Mouse (Mus musculus) adrenal gland, adult (tissue): Measurements from ENCODE around the gene Nup88.
"Not testable (repeated sequence)": the region's sequence is repeated elsewhere in the genome, so short reads cannot be mapped to it uniquely, and the experiment has no call there.

Experiments
- DNase-seq, 2 experiments: peaks; one replicate each; pipeline ENCODE4 v3.0.0; 2022 to 2023; ENCODE audit warnings: low spot score in 1 of 2; ENCODE audit not compliant: inconsistent age in 2 of 2

Gene Nup88

DNA sequence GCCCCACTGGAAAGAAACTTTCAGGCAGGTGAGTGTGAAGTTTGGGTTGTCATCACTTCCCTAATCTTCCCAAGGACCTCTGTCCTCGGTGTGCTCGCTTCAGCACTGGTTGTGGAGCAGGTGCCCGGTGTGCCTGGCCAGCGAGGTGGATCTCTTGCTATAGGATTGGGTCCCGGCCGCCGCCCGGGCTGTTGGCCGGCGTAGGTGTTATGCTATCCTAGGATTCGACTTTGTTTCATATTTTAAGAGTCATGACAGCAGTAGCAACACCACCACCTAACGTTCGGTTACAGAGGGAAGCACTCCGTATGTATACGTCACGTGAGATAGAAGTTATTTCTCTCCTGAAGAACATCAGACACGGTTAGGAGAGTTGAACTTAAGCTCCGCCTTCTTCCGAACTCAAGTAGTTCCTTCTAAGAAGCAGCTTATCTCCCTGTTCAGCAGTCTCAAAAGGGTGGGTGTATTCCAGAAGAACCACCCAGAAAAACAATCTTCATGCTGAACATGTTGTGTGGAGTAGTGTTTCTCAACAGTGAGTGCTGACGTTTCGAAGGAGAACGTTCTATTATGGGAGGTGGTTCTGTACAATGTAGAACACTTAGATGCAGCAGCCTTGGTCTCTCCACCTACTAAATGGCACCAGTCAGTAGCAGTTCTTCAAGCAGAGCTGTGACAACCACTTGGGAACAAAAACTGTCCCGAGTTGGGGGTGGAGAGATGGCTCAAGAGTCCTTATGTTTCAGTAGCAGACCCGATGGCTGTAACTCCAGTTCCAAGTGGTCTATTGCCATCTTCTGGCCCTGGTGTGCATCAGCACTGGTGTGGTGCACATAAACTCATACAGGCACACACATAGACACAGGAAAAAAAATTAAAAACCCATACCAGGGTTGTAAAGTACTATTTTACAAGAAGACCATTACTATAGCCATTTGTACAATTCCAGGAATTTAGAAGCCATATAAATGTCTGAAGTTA, 1.1 kb upstream of the Nup88 start:
- no peak for DNase-seq

DNA sequence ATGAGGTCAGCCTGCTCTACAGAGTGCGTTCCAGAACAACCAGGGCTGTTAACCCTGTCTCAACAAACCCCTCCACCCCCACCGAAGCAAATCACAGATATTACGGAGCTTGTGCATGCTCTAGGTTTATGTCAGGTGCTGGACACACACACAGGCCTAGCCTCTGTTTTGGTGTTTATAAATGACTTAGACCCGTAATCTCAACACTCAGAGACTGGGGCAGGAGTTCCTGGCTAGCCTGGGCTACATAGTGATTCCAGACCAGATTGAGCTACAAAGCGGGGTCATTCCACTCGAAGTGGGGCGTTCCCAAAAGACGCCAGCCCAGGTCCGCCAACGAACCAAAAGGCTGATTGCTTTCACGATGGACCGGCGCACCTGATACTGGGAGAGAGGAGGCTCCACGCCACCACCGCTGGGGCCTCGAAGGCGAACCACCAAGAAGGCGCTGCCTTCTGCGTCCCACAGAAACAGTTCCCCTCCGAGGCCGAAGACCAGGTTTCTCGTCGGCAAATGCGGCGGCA, 440 bp downstream of the Nup88 start:
- DNase-seq, result no peak

DNA sequence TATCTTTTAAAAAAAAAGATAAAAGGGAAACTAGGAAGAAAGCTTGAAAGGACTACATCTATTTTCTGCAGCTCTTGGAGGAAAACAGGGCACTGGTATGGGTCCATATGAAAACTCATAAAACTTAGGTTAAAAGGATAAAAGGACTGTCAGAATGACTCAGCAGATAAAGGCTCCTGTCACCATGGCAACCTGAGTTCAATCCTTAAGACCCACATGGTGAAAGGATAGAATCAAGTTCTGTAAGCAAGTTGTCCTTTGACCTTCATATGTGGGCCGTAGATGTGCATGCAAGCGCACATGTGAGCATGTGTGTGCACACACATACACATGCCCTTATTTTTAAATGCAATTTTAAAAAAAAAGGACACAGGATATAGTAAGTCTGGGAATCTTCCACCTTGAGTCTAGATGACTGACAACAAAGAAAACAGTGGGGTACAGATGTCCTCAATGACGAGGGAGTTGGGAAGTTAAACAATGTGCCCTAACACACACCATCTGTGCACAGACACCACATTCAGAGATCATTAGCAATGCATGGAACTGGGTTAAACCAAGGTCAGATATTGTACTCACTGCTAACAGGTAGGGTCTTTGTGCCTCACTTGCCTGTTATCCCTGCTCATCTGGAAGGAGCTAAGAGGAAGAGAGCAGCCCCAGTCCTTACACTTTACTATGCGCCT, 5.4 kb downstream of the Nup88 start:
- peak in 1 of 2 experiments; percentile 57 for DNase-seq

DNA sequence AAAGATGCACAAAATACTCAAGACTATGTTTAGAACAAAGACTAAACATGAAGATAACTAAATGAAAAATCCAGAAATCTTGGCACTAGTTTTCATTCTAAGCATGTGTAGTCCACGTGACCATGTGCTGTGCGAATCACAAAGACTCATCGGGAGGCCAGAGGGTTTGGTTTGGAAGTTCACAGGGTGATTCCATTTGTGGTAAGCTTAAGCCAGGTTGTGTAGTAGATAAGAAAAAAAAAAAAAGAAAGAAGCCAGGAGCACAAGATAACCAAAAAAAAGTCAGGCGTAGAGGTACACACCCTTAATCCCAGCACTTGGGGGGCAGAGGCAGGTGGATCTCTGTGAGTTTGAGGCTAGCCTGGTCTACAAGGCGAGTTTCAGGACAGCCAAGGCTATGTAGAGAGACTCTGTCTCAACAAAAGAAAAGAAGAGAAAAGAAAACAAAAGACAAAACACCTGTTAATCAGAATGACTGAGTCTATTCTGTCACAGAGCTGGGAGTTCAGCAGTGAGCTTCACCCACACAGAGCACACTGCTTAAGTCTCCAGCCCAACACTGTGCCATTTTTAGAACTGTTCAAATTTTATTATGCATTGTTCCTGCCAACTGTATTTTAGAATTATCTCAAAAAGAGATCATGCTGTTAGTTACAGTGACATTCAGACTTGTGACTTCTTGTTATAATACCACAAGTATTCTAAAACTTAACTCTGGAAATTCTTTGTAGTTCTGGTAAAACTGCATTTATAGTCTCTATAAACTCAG, 8.8 kb downstream of the Nup88 start:
- DNase-seq, result no peak

DNA sequence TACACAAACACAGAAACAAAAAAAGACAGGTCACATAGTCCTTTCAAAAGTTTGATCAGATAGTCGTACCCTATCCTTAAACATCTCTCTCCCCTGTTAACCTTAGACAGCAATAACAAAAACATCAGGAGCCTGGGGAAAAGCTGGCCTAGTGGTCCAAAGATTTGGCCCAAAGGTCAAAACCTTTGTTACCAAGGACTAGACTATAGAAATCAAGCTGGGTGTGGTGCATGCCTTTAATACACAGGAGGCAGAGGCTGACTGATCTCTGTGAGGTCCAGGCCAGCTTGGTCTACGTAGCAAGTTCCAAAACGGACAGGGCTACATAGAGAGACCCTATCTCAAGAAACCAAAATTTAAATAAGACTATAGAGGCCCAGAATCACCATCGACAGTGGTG, 15.1 kb downstream of the Nup88 start:
- DNase-seq, result no peak

DNA sequence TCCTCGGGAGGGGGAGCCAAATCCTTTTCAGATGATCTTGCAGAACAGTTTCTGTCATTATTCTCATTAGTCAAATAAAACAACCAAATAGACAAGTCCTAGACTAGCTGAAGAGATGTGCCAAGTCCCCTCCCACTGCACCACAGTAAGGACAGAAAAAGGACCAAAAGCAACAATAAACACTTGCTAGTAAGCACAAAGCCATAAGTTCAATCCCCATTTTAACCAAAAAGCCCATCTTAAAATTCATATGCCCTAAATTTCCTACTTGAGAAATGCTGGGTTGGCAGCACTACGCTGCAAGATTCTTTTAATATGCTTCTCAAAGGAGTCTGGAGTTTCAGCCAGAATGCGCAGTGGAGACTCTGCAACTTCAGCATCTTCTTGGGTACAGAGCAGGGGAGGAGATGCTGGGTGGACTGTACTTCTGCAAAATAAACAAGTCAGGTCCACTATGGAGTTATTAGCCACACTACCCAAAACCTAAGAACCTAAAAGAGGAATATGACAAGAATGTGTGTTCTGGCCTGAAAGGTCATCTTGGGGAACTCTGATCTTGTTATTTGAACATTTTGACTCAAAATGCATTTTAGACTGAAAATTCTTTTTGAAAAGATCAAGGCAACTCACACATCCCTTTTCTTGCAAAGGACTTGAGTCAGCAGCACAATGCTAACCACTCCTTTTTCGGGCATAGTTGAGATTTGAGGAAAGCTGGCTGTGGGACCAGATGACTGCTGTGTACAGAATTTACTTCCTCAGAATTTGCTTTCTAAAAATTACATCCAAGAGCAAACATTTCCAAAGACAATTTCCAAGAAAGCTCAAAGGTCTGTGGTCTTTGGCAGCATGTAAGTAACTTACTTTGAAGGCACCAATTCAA, 24.6 kb downstream of the Nup88 start:
- DNase-seq, result peak; percentile 42 to 80

DNA sequence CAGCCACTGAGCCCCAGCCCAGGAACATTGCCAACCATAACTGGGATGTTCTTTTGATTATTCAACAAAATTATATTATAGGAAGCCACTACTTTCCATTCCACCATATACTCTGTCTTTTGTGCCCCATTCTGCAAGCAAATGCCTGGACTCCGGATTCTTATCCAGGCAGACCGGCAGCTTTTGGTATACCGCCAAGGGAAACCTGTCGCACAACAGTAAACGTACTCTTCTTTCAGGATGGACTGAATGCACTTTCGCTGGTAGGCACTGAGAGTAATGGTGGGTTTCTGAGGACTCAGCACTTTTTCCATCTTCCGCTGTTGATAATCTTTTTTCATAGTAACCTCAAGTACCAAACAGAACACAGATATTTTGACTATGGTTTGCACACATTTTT, 26.1 kb downstream of the Nup88 start:
- DNase-seq, result no peak

DNA sequence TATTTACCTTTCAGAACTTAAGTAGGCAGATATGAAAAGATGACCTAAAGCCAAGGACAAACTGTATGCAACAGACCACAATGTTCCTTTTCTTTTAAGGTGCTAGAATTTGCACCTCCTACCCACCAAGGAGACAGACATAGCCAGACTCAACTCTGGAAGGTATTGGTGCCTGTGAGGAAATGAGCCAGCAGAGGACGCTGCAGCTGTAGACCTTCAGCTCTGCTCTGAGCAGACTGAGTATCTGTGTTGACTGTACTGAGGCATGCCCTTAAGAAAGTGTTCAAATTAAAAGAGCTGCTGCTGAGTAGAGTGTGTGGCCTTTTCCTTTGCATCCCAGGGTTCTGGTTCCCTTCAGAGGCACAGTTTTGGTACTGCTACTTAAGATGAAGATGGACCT, 27.2 kb downstream of the Nup88 start:
- DNase-seq, result no peak

DNA sequence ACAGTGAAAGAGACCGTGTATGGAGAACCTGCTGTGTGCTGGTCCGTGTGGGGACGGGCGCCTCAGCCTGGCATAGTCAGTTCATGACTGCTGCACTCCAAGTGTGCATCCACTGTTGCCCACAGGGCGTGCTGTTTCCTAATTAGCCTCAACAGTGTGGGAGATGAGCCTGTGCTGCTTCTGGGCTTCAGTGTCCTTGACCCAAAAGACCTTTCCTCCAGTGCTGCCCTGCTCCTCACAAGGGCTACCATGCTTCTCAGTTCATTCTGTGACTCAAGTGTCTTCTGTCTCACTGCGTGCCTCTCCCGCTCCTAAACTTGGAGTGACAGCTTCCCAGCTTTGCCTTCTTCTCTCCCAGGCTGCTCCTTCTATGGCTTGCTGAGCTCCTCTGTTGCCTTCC, 34.5 kb downstream of the Nup88 start:
- DNase-seq, result peak; percentile 43 to 62

DNA sequence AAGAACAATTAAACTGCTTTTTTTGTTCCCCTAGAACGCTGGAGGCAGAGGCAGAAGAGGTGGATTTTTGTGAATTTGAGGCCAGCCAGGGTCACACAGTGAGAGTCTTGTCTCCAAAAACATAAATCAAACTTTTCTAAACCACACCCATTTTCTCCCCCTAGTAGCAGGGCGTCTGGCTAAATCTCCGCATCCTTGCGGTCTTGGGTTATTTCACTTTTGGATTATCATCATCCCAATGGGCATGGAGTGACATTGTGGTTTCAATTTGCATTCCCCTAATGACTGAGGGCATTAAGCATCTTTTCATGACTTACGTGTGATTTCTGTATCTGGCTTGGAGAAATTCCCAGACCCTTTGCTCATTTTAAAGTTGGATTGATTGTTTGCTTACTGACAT, 38.3 kb downstream of the Nup88 start:
- DNase-seq, result no peak

DNA sequence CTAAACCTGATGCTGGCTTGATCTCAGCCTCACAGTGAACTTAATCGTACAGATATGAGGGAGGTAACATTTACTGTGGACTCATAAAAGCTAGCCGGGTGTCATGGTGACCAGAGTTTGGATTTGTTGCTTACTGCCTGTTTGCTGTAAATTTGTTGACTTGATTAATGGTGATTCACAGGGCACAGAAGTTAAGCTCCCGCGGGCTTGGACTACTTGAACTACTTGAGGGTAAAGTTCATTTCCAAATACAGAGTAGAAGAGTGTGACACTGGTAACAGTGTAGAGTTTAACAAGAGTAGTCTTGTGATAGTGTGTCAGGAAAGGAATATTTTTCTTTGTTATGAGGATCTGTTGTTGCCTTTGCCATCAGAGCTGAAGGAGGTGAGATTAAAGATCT, 50.2 kb downstream of the Nup88 start:
- no peak for DNase-seq

DNA sequence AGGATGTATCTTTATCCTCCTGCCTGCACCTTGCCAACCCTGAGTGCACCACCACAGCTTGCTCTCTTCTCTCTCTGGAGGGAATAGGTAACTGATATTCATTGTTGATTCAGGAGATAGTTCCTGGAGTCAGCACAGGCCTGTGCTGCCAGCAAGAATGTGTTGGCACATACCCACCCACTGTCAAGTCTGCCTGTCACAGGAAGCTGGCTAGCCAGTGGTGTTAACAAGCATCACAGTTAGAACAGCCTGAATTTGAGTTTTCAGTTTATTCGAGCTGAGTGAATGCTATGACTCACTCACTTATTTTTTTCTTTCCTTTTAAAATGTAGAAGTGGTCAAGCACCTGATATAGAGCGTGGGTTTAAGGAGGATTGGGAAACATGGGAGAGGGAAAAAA, 51.9 kb downstream of the Nup88 start:
- DNase-seq, result no peak

DNA sequence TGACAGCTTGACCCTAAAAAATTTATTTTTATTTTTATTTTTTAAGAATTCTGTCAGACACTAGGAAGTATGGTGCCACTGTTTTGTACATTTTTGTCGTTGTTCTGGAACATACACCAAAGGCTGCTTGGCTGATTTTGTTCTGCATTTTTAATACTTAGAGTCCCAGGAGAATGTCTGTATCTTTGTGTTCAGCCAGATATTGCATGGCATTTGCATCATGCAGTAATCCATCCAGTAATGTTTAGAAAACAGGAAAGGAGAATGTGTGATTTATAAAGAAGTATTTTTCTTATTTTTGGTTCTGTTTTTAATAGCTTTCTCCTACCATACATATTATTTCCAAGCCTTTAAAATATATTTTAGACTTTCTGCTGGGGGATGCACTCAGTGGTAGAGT, 57.9 kb downstream of the Nup88 start:
- DNase-seq, result no peak

DNA sequence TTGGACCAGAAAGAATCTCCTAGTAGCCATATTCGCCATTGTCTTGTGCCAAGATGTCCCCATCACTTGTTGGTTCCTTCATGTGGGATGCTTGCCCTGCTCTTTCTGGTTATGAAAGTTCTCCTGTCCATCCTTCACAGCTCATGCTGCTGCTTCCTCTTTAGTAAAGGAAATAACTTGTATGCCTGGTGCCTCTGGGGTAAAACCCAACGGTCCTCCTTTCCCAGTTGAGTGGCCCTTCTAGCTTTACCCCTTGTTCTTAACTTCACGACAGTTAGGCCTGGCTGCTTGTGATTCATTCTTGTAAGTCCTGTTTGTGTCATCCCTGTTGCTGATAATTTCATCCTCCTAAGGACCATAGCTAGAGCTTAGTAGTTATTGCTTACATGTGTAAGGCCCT, 58.5 kb downstream of the Nup88 start:
- DNase-seq, result no peak

DNA sequence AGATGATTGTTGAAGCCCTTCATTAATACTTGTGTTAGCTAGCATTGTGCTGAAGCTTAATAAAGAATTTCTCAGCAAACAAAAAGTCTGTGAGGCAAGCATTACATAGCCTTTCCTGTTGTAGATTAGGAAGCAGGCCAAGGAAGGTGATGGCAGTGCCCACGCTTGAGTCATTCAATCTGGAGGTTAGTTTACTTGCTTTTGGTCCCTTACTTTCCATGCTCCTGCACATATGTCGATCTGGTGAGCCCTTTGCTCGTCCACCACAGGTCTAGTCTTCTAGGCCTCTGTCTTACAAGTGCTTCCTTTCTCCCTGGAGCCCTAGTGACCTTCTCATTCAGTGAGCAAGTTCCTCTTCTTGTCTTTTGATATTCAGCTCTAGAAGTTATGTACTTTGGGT, 63.1 kb downstream of the Nup88 start:
- peak in 1 of 2 experiments; percentile 59 for DNase-seq

DNA sequence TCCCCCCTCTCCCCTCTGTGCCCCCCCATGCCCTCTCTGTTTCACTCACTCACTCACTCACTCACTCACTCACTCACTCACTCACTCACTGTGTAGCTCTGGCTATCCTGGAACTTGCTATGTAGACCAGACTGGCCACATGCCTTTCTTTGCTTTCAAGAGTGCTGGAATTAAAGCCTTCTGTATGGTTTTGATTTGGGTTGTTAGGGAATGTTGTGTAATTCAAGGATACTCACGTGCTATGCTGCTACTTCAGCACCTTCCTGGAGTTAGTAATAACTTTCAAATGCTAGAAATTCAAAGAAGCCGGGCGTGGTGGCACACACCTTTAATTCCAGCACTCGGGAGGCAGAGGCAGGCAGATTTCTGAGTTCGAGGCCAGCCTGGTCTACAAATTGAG, 71.6 kb downstream of the Nup88 start:
- DNase-seq, result not testable (repeated sequence)

DNA sequence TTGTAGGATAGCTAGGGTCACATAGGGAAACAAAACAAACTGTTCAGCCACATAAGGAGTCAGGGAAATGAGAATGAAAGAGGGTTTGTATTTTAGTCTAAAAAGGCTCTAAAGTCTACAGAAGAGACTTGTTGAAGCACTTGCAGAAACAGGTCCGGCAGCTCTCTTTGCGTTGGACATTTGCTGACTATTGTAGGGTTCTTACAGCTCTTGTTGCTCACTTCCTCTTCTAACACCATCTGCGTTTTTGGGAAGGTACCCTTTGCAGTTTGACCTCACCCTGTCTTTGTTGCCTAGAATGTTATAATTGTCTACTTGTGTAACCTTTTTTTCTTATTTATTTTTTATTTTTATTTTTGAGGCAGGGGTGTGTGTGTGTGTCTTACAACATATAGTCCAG, 72.1 kb downstream of the Nup88 start:
- no peak for DNase-seq
